Mouse (Mus musculus) monocyte, adult 2 months (primary cell): ENCODE results near the gene P2rx6.
A peak's percentile ranks its signal among the peaks of the same experiment; 100 is the strongest.
"Not testable (repeated sequence)": the region's sequence is repeated elsewhere in the genome, so short reads cannot be mapped to it uniquely, and the experiment has no call there.

ENCODE experiments used
- DNase-seq, 2 experiments: peaks; one replicate each; pipeline ENCODE4 v3.0.0; 2022; ENCODE audit warnings: low spot score in 2 of 2, low read depth in 1 of 2

Gene P2rx6

DNA sequence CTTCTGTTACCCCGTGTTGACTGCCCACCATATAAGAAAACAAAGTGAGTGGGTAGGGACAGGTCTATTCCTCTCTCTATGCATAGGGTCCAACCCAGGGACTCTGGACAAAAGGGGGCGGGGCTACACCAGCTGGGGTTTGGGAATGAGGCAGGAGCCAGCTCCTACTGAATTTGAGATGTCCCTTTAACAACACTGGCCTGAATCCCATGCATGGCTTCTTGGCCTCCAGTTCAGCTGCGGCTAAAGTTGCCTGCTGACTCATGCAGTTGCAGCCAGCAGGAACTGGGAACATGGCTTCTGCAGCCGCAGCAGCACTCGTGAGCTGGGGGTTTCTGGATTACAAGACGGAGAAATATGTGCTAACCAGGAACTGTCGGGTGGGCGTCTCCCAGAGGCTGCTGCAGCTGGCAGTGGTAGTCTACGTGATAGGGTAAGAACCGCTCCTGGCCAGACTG is at the start of gene P2rx6:
Gene P2rx6 (plus strand): TSS at position 135 of the 458 bp plus-strand sequence.
- peak; percentile 23 to 45 for DNase-seq

DNA sequence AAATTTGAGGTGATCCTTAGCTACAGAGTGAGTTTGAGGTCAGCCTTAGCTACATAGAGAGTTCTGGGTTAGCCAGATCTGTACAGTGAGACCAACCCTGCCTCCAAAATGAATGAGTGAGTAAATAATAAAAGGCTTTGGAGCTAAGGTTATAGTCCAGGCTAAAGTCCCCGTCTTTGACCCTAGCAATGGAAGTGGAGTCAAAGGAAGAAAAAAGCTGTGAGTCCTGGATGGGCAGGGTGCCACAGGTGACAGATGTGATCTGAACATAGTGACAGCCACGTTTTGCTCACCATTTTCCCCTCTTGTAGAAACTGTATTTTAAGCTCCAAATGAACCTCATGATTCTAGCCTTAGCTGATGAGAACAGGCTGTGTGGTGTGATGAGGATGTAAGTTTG is 42.8 kb upstream of the P2rx6 start:
- DNase-seq, result no peak

DNA sequence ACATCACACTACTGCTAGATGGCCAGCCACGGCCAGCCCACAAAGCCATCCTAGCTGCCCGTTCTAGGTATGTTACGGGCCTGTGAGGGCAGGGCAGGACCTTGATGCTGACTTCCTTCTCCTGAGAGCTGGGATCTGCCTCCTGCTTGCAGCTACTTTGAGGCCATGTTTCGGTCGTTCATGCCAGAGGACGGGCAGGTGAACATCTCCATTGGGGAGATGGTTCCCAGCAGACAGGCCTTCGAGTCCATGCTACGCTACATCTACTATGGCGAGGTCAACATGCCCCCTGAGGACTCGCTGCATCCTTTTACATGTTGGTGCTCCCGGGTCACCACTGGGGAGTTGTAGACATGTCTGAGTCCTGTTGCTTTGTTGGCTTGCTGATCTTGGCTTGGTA is 37.5 kb upstream of the P2rx6 start:
- no peak for DNase-seq

- DNase-seq, result no peak
These were observed 36.2 kb upstream of the P2rx6 start for GRCm38 (mm10) chr16:17525524-17525923.

- DNase-seq, result no peak
These were observed 35.5 kb upstream of the P2rx6 start for GRCm38 (mm10) chr16:17526223-17526622.

DNA sequence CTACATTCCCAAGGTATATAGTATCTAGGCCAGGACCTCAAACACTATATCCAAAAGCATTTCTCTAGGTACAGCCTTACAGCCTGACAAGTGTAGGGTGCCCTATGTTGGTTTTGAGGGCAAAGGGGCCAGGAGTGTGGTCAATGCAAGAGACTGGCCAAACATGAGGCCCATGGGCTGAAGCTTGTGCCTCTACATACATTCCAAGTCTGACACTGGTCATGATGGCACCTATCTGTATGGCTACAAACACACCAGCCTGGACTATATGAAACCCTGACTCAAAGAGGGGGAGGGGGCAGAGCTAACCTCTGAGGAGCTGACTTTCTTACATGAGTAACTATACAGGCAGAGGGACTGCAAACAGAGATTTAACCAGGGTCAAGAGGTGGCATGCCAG is 34.1 kb upstream of the P2rx6 start:
- DNase-seq, result no peak

- DNase-seq, result no peak
These were observed 33.4 kb upstream of the P2rx6 start for GRCm38 (mm10) chr16:17528276-17528675.

GRCm38 (mm10) chr16:17529981-17530586 is 31.6 kb upstream of the P2rx6 start:
- DNase-seq, result no peak

DNA sequence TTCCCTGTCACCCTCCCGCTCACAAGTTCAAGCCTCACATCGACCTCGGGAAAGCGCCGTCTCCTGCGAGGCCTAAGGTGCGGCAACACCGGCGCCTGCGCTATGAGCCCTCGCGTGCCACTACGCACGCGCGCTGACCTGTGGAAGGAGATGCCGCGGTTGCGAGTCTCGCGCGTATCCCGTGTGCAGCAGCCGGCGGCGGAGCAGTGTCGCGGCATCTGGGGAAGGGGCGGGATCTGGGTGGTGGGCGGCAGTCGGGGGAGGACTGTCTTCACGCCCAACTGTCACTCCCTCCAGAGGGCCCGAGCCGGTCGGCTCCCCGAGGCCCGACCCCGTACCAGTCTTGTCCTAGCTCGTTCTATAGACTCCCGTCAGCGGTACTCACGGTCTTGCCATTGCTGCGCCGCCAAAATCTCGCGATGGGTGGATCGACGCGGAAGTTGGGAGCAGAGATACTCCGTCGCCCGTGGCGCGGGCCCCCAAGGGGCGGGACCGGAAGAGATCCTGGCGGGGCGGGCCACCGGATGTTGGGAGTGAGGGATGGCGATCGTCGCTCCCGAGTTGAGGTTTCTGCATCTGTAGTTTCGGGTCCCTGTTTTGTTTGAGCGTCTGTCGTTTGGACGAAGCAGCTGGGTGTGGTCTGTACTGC is 30.9 kb upstream of the P2rx6 start, which contains the start of gene Thap7:
Gene Thap7 (minus strand): TSS at position 497 of the 649 bp plus-strand sequence.
- peak; percentile 93 to 95 for DNase-seq

- no peak for DNase-seq
These were observed 29.4 kb upstream of the P2rx6 start for GRCm38 (mm10) chr16:17532271-17532670.

- no peak for DNase-seq
These were observed 28.9 kb upstream of the P2rx6 start for GRCm38 (mm10) chr16:17532676-17533329.

DNA sequence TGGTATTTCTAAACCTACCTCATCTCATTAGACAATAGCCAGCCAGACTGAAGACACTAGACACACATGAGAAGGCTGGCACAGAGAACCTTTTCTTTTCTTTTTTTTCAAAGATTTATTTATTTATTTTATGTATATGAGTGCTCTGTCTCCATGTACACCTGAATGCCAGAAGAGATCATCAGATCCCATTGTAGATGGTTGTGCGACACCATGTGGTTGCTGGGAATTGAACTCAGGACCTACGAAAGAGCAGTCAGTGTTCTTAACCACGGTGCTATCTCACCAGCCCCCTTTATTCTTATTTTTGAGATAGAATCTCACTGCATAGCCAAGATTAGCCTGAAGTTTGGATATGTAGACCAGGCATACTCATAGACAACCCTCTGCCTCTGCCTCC is 25.1 kb upstream of the P2rx6 start:
- DNase-seq, result no peak

DNA sequence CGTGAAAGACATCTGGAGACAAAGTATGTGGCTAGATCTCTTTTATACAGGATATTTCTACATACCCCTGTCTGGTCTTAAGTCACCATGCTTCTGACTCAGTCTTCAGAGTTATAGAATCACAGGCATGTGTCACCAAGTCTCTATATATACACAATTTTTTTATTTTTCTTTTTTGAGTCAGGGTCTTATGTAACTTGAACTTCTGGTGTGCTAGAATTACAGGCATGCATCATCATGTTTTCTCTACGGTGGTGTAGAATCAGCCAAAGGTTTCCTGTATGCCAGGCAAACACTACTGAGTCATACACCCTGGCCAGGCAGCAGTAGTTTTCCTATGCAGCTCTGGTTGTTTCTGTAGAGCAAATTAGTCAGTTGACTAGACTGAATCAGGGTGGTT is 19.1 kb upstream of the P2rx6 start:
- no peak for DNase-seq

DNA sequence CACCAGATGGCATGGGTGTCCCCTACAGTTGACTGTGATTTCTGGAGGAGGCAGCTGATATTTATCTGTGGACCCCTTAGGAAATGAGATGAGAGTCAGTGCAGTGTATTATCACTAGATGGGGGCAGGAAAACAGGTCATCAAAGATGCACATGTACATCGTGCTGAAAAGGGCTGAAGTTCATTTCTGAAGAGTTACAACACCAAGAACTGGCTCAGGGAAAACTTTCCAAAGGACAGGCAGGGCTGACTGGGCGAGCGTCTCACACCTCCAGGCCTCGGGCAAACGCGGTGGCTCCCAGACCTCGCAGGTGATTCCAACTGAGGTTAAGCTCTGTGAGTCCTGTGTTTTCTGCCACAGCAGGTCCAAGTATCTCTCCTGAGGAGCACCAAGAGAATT is 8.8 kb upstream of the P2rx6 start:
- no peak for DNase-seq

DNA sequence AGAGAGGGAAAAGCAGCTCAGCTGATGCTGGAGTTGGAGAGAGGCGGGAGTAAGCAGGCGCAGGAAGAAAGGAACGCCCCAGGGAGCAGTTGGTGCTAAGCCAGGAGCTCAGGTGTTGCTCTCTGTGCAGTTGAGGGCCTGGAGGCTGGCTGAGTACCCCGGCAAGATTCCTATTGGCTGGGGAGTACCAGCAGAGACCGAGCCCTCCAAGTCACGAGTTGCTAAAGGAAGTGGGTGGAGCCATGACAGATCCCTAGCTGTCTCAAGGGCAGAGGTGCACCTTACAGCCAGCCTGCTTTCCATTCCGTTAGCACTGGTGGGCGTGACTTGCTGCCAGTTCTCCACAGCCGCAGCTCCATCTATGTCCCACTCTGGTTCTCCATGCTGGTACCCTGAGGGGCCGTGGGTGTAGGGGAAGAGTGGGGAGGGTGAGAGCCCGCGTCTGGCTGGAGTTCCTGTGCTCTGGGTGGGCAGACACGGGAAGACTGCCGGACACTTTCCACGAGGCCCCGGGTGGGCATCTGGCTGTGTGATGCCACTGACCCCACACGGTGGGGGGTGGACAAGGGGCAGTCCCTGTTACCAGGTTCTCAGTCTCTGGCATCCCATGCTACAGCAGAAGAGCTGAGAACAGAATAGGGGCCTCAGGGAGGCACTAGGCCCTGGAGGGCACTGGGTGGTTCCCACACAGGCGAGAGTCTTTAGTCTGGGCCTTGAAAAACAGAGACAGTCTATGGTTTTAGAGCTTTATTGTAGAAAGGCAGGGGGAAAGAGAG is 7.6 kb upstream of the P2rx6 start:
- no peak for DNase-seq

DNA sequence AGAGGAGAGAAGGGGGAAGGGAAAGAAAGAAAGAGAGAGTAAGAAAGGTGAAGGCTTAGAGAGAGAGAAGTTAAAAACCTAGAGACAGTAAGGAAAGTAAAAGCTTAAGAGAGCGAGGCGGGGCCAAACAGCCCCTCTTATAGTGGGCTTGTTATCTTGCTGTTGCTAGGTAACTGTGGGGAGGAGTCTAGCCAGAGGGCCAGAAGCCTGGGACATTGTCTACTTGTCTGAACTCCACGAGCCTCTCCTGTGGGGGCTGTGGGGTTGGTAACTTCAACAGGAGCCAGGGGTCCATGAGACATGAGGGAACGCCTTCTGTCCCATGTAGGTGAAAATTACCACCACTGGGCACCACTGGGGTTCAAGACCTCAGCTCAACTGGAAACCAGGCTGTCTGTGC is 7.0 kb upstream of the P2rx6 start:
- DNase-seq, result not testable (repeated sequence)

GRCm38 (mm10) chr16:17556180-17556579 is 5.5 kb upstream of the P2rx6 start:
- no peak for DNase-seq

GRCm38 (mm10) chr16:17556907-17557306 is 4.8 kb upstream of the P2rx6 start:
- DNase-seq, result no peak

- peak in 1 of 2 experiments; percentile 24 for DNase-seq
These were observed 3.7 kb upstream of the P2rx6 start for GRCm38 (mm10) chr16:17557947-17558480.

- DNase-seq, result no peak
These were observed 2.9 kb upstream of the P2rx6 start for GRCm38 (mm10) chr16:17558811-17559210.

- DNase-seq, result no peak
These were observed 2.2 kb upstream of the P2rx6 start for GRCm38 (mm10) chr16:17559396-17560027.
